ENCODE assay signal across 8 mouse cellular contexts in the genomic region with DNA sequence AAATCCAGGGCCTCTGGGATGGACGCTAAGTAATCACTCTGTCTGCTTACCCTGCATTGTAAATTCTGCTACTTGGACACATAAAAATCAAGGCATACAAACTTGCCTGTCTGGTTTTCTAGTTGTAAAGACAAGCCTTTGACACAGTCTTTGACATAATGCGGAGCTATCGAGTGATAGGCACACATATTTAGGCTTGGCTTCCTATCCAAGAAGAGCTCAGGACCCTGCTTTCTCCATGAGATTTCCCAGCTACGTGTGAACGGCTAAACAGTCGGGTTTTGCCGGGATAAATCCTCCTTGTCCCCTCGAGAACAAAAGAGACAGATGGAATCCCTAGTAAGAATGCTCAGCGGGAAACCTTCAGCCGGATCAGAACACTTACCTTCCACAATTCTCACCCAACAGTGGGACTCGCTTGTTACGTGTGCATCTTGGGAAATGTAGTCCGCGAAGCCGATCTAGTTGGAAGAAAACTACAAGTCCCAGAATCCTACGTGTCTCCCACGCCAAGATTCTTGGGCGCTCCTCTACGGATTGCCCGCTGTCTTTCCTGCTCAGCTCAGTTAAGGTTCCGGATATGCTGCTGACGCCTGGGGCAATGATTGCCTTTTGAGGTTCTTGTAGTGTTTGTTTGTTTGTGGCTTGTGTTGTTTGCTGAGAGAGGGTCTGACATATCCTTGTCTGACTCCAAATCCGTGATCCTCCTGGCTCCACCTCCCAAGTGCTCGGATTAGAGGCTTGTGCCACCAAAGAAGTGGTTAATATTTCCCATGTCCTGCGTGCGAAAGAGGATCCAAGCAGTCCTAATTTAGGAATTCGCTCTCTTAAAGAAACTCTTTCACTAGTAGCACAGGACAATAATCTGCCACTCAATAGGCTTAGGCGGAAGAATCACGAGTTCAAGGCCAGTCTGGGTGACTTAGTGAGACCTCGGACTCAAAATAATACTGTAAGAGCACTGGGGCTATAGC. TPM values are rescaled to one million over a fixed set of nuclear protein-coding genes. Genes with fewer than 3 reads are reported as not detected.
DNase-seq lines count a peak whose midpoint lies in the region; ATAC-seq and TF ChIP-seq lines count a peak whose summit lies in the region.

Gene Sirt4, minus strand, starts transcription at position 779 of the 974 bp plus-strand sequence.

- H3K9me3 ChIP-seq in forebrain, embryonic 16.5 days (ENCODE audit: control insufficient read depth, low read length), result no peaks in the 10 kb centered on the region
- no peaks in the 10 kb centered on the region for H3K9me3 ChIP-seq in lung, embryonic 14.5 days (ENCODE audit: low read depth, low read length)

- intact Hi-C loops in heart, postnatal 36 days (cut with DNase I), result no loop called here

- DNase-seq in MEL-GATA-1-ER (ENCODE audit: extremely low read depth, low read depth), result peak; percentile 97
- peak; percentile 92 for DNase-seq in cerebellum, adult 11-12 months
- DNase-seq in heart, postnatal 36 days, result peak; percentile 77 to 79
- peak; percentile 86 to 93 for DNase-seq in layer of hippocampus, adult 2 months (ENCODE audit: low spot score in 2 of 2)
- peak; percentile 99 for DNase-seq in lung, embryonic 14.5 days
- peak; percentile 81 for DNase-seq in thymus, postnatal 25 days

- H3K4me2 ChIP-seq in forebrain, embryonic 16.5 days (ENCODE audit: low read length), result peak within 1 kb of the TSS; percentile 76
- peak within 1 kb of the TSS; percentile 63 for H3K4me2 ChIP-seq in lung, embryonic 14.5 days

- ATAC-seq in forebrain, embryonic 16.5 days, result peak; percentile 93
- peak; percentile 87 for ATAC-seq in lung, embryonic 14.5 days (ENCODE audit: insufficient read depth)

- WGBS in forebrain, embryonic 16.5 days, result 6% methylated on average over 30 of the region's 30 CpGs
- WGBS in lung, embryonic 14.5 days, result 6% methylated on average over 30 of the region's 30 CpGs
- WGBS in olfactory bulb, adult 2 months, result 3% methylated on average over 30 of the region's 30 CpGs

- peak within 1 kb of the TSS; percentile 55 for H3K4me3 ChIP-seq in forebrain, embryonic 16.5 days (replicated peaks; ENCODE audit: low read length)
- peak within 1 kb of the TSS; percentile 62 for H3K4me3 ChIP-seq in layer of hippocampus, adult 2 months
- H3K4me3 ChIP-seq in lung, embryonic 14.5 days (ENCODE audit: low read depth, low read length), result peak within 1 kb of the TSS; percentile 39
- H3K4me3 ChIP-seq in olfactory bulb, adult 2 months (ENCODE audit: insufficient read depth, low read depth, low read length), result peak within 1 kb of the TSS; percentile 59

- peak; percentile 75; the same call in 1 of the 2 replicates for TF ChIP-seq POLR2A in olfactory bulb, adult 2 months (IDR thresholded peaks at IDR 0.05; ENCODE audit: insufficient read depth, low read depth, low read length)

- no peaks in the 10 kb centered on the region for H3K27me3 ChIP-seq in forebrain, embryonic 16.5 days (replicated peaks; ENCODE audit: control insufficient read depth, insufficient read depth, low read length)
- no peaks in the 10 kb centered on the region for H3K27me3 ChIP-seq in lung, embryonic 14.5 days (ENCODE audit: insufficient read depth, low read length)

- H3K27ac ChIP-seq in forebrain, embryonic 16.5 days (ENCODE audit: low read length), result peak within 1 kb of the TSS; percentile 51
- H3K27ac ChIP-seq in layer of hippocampus, adult 2 months, result peak within 1 kb of the TSS; percentile 91
- H3K27ac ChIP-seq in lung, embryonic 14.5 days (ENCODE audit: low read depth), result peak within 1 kb of the TSS; percentile 58
- peak within 1 kb of the TSS; percentile 96 for H3K27ac ChIP-seq in olfactory bulb, adult 2 months (ENCODE audit: insufficient read depth, low read depth, low read length)

- TF ChIP-seq CTCF in layer of hippocampus, adult 2 months (conservative IDR thresholded peaks at IDR 0.05), result no peak
- no peak for TF ChIP-seq CTCF in lung, embryonic 14.5 days (IDR thresholded peaks at IDR 0.05; ENCODE audit: low read depth)
- no peak for TF ChIP-seq CTCF in olfactory bulb, adult 2 months (IDR thresholded peaks at IDR 0.05; ENCODE audit: insufficient read depth, low read depth, low read length)

- H3K9ac ChIP-seq in forebrain, embryonic 16.5 days (replicated peaks; ENCODE audit: low read depth, low read length), result peak within 1 kb of the TSS; percentile 52
- peak within 1 kb of the TSS; percentile 45 for H3K9ac ChIP-seq in lung, embryonic 14.5 days

- peaks cover 30% of the 10 kb centered on the region for H3K4me1 ChIP-seq in forebrain, embryonic 16.5 days (replicated peaks; ENCODE audit: control insufficient read depth, insufficient read depth, low read length)
- no peaks in the 10 kb centered on the region for H3K4me1 ChIP-seq in lung, embryonic 14.5 days (ENCODE audit: insufficient read depth)
- peaks cover 20% of the 10 kb centered on the region for H3K4me1 ChIP-seq in olfactory bulb, adult 2 months (ENCODE audit: control insufficient read depth, insufficient read depth, low read length)

- no peaks in the 10 kb centered on the region for H3K36me3 ChIP-seq in forebrain, embryonic 16.5 days (ENCODE audit: control insufficient read depth, insufficient read depth)
- peaks cover 5% of the 10 kb centered on the region for H3K36me3 ChIP-seq in lung, embryonic 14.5 days (ENCODE audit: insufficient read depth)

RNA-seq across cellular contexts. Expression of gene Sirt4, which starts in this region (rescaled TPM):
- polyA plus RNA-seq in forebrain, embryonic 16.5 days (2015; fragmentation: Nextera tagmentation; extraction: Ambion mirVana), result 32.7 and 37.6 TPM in 2 replicates
- 10 to 100 TPM; 17.9 to 18.1 TPM for total RNA-seq in heart, postnatal 36 days (2021)
- total RNA-seq in layer of hippocampus, adult 2 months (2021), result 10 to 100 TPM; 37.8 to 56.5 TPM
- polyA plus RNA-seq in lung, embryonic 14.5 days (2014; fragmentation: Nextera tagmentation; extraction: Ambion mirVana), result 22.8 and 23.9 TPM in 2 replicates
- polyA plus RNA-seq in olfactory bulb, adult 2 months (2012; ENCODE audit: insufficient read depth, insufficient read length, low replicate concordance, missing spikeins), result not detected in 2 replicates

Comparison
In these comparisons a context has a peak if more than half of its experiments do, and no peak if none do; other contexts are left out.
1. Peak in every context shown above with its lines: DNase-seq, ATAC-seq, H3K4me3 ChIP-seq and H3K27ac ChIP-seq.
2. RNA of gene Sirt4 (polyA plus RNA-seq): 32.7 to 37.6 TPM in forebrain, embryonic 16.5 days and 22.8 to 23.9 TPM in lung, embryonic 14.5 days; not detected in olfactory bulb, adult 2 months; every median in the first group is over 10 times any median in the second.